Mouse (Mus musculus) cerebellum, postnatal 25 days (tissue): ENCODE results near the gene Doxl2.
A peak's percentile ranks its signal among the peaks of the same experiment; 100 is the strongest.
"Not testable (repeated sequence)": the region's sequence is repeated elsewhere in the genome, so short reads cannot be mapped to it uniquely, and the experiment has no call there.

Experiments
- DNase-seq, 2 experiments: peaks; one replicate each; pipeline ENCODE4 v3.0.0; 2021; ENCODE audit warnings: mixed read lengths in 2 of 2

Doxl2 gene

GRCm38 (mm10) chr6:48974663-48975062 lies at the start of gene Doxl2:
Doxl2 (plus strand) TSS chr6:48974963.
- no peak for DNase-seq

GRCm38 (mm10) chr6:48929595-48929994 lies 45.2 kb upstream of the Doxl2 start, which contains the start of gene 1600015I10Rik:
1600015I10Rik (plus strand) TSS chr6:48929895.
- no peak for DNase-seq

DNA sequence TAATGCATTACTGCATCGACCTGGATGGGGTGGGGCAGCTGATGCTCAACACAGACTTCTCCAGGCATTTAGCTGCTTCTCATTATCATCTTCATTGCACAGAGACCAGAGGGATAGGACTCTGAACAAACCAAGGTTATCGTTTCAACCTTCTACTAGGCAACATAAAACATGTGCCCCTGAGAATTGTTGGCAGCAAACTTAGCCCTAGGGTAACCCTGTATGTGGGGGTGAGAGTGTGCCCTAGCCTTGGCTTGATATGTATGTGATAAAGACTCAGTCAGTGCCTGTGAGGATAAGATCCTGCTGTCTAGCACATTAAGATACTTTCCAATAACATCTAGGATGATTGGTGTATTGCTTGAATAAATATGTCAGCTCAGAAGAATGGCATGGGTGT lies 25.2 kb upstream of the Doxl2 start:
- no peak for DNase-seq

- DNase-seq = no peak
Observed at GRCm38 (mm10) chr6:48950676-48951075, 24.1 kb upstream of the Doxl2 start.

GRCm38 (mm10) chr6:48951630-48952029 lies 23.1 kb upstream of the Doxl2 start:
- DNase-seq = no peak

DNA sequence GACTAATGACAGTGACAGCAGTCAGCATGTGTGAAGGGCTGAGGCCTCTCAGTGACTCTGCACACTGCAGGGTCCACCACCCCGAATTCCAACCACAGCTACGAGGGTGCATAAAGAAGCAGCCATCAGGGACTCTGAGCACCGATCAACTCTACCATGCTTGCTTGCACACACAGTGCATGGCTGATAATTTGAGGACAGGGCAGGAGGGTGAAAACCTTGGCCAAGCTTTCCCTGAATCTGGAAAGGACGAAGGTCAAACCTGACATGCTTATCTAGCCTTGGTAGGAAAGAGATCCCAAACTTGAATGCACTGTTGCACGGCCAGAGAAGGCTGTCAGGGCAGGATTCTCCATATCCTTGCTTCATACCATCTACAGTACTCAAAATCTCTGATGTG lies 21.5 kb upstream of the Doxl2 start:
- DNase-seq = no peak

GRCm38 (mm10) chr6:48954211-48954610 lies 20.6 kb upstream of the Doxl2 start:
- DNase-seq = no peak

GRCm38 (mm10) chr6:48954946-48955345 lies 19.8 kb upstream of the Doxl2 start:
- DNase-seq = peak in 1 of 2 experiments; percentile 16

DNA sequence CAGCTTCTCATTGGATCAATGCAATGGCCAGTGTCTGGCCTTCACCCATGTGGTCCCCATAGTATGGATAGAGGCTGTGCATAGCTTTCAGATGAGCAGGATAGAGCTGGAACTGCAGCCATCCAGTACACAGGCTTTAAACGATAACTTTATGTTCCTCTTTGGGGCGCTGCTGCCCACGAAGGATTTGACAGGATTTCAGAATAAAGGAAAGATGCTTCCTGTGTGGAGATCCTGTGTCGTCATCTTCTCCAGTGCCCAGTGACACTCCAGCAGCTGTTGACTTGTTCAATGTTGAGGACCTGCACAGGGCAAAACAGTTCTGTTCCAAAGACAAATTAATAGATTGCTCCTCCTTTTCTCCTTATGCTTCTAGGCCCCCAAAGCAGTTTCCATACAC lies 18.0 kb upstream of the Doxl2 start:
- no peak for DNase-seq

- peak in 1 of 2 experiments; percentile 15 for DNase-seq
Observed at GRCm38 (mm10) chr6:48958053-48958452, 16.7 kb upstream of the Doxl2 start.

DNA sequence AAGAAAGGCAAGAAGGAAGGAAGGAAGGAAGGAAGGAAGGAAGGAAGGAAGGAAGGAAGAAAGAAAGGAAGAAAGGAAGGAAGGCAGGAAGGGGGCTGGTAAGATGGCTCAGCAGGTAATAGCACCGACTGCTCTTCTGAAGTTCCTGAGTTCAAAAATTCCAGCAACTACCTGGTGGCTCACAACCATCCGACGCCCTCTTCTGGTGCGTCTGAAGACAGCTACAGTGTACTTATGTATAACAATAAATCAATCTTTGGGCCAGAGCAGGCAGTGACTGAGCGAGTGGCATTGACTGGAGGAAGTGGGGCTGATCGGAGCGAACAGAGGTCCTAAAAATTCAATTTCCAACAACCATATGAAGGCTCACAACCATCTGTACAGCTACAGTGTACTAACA lies 15.6 kb upstream of the Doxl2 start:
- peak in 1 of 2 experiments; percentile 34 for DNase-seq

DNA sequence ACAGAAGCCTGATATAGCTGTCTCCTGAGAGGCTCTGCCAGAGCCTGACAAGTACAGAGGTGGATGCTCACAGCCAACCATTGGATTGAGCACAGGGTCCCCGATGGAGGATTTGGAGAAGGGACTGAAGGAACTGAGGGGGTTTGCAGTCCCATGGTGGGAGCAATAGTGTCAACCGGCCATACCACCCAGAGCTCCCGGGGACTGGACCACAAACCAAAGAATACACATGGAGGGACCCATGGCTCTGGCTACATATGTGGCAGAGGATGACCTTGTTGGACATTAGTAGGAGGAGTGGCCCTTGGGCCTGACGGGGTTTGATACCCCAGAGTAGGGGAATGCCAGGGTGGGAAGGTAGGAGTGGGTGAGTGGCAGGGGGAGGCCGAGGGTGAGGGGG lies 8.1 kb upstream of the Doxl2 start:
- DNase-seq = not testable (repeated sequence)

DNA sequence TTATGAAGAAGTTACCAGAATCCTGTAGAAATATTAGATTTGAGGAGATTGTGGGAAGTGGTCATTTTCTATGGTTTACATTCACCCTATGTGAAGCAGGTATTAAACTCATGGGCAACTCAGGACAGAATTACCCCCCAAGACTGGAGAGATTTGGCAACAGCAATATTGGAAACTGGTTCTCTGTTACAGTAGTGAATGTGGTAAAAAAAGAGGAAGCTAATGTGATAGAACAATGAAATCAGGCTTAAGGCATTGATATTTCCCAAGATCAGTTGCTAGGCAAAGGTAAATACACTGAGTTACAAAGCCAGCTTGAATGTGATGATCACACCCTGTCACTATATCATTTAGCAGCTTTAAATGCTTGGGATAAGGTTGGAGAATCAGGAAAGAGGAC lies 6.9 kb upstream of the Doxl2 start:
- no peak for DNase-seq

DNA sequence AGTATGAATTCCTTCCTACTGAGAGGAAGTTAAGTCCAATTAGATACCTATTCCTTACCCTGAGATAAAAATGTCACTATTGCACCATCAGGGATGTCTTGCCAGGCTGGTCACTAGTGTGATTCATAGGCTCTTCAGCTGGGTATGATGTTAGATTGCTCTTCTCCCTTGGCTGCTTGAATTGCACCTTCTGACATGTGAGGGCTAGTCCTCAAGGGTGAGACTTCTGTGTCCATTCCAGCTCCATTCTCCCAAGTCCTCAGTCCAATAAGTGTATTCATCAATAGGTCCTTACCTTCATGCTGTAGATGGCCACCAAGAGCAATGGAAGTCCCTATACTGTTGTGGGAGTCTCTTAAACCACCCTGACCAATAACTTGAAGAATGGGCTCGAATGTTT lies 4.9 kb downstream of the Doxl2 start:
- DNase-seq = no peak

GRCm38 (mm10) chr6:48982305-48982704 lies 7.5 kb downstream of the Doxl2 start:
- DNase-seq = no peak

- no peak for DNase-seq
Observed at GRCm38 (mm10) chr6:48986444-48986990, 11.8 kb downstream of the Doxl2 start, which contains the start of gene Svs1. Svs1 (plus strand) TSS chr6:48986861.

GRCm38 (mm10) chr6:48989971-48990370 lies 15.2 kb downstream of the Doxl2 start:
- no peak for DNase-seq

DNA sequence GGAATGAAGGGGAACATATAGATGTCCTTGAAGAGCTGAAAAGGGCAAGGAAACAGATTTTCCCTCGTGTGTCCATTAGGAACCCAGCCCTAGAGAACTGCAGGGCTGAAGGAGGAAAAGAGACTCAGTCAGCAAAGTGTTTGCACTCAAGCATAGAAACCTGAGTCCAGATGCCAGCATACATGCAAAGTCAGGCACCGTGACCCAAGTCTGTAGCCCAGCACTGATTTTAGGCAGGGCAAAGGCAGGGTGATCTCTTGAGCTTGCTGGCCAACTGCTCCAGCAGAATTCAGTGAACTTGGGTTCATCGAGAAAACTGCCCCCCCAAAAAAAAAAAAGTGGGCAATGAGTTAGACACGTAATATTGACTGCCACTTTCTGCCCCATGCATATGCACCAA lies 17.2 kb downstream of the Doxl2 start:
- no peak for DNase-seq

- no peak for DNase-seq
Observed at GRCm38 (mm10) chr6:48998186-48998585, 23.4 kb downstream of the Doxl2 start.

GRCm38 (mm10) chr6:48998796-48999195 lies 24.0 kb downstream of the Doxl2 start:
- DNase-seq = no peak

- DNase-seq = no peak
Observed at GRCm38 (mm10) chr6:49003381-49003780, 28.6 kb downstream of the Doxl2 start.

DNA sequence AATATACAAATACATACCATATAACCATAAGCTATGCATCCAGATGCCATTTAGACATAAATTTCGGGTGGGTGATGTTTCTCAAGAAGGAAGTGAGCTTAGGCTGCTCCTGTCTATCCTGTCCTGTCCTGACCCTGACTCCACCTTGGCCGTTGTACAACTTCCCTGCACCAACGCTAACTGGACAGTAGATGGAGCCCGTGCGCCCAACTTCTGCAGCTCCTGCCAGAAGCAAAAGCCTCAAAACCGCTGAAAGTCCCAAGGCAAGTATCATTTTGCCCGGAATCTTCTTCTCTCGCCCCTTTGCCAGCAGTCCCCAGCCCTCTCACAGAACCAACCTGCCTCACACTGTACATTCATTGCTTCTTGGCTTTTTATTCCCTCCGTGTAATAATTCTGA lies 33.2 kb downstream of the Doxl2 start:
- peak; percentile 65 to 78 for DNase-seq

- DNase-seq = no peak
Observed at GRCm38 (mm10) chr6:49008420-49009160, 33.8 kb downstream of the Doxl2 start.

DNA sequence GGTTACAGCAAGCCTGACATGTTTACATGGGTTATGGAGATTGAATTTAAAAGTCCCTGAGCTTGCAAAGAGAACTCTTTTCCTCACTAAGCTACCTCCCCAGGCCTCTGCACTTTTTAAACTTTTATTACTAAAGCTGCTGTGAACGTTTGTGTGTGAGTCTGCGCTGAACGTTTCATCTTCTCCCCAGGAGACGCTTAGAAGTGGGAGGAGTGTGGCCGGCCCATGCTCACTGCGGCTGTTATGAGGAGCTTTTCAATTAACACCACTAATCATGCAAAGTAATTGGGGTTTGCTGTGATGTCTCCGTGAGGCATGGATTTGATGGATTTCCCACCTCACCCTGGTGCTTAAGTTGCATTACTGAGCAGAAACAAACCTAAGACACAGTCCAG lies 34.4 kb downstream of the Doxl2 start:
- DNase-seq = no peak

DNA sequence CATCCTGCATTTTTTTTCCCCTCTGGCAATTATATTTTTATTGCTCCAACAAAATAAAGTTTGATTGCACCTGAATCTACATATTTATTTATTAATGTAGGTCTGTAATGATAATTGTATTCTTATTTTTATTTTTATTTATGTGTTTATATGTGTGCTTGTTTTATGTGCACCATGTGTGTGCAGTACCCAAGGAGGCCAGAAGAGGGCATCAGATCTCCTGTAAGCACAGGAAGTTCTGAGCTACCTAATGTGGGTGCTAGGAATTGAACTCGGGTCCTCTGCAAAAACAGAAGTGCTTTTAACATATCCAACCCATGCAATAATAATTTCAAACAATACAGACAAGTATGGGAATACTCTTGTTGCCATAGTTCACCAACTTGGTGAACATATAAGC lies 34.9 kb downstream of the Doxl2 start:
- DNase-seq = no peak
